9 mouse cellular contexts compared by ENCODE assay signal in genomic region chr13:112259398-112259797, GRCm38 (mm10). TPM values are rescaled to one million over a fixed set of nuclear protein-coding genes. Genes with fewer than 3 reads are reported as not detected.
A peak's percentile ranks its signal among the peaks of the same experiment; 100 is the strongest.
DNase-seq lines count a peak whose midpoint lies in the region; ATAC-seq lines count a peak whose summit lies in the region.
"Had no signal": no experiment of that assay in that cellular context is flagged by ENCODE, and none has a peak within 500 bp of the region (broad histone marks: within the 10 kb centered on the region; RNA-seq: fewer than 3 reads in every experiment).

No protein-coding gene starts in this region.

- 0 out of 2 replicates have a peak, but pooled peaks cover 2% of the 10 kb centered on the region for H3K4me1 ChIP-seq in hindbrain, embryonic 15.5 days (replicated peaks)
- H3K4me1 ChIP-seq: limb, embryonic 12.5 days had no signal

- H3K4me2 ChIP-seq in hindbrain, embryonic 15.5 days, result no peak overlapping the region
- H3K4me2 ChIP-seq: limb, embryonic 12.5 days had no signal

- H3K27me3 ChIP-seq in hindbrain, embryonic 15.5 days, result no peaks in the 10 kb centered on the region
- H3K27me3 ChIP-seq: limb, embryonic 12.5 days had no signal

- no peak overlapping the region for H3K4me3 ChIP-seq in hindbrain, embryonic 15.5 days
- H3K4me3 ChIP-seq: limb, embryonic 12.5 days had no signal

- 64% methylated on average over 2 of the region's 2 CpGs for WGBS in hindbrain, embryonic 15.5 days

- ATAC-seq in hindbrain, embryonic 15.5 days (ENCODE audit: low FRiP score, low read depth), result peak; percentile 93

- H3K9me3 ChIP-seq in hindbrain, embryonic 15.5 days, result no peaks in the 10 kb centered on the region
- H3K9me3 ChIP-seq: limb, embryonic 12.5 days had no signal

- DNase-seq in NIH3T3 (ENCODE audit: low read depth), result peak; percentile 61
- peak; percentile 47 for DNase-seq in cerebellum, adult 8-10 months
- peak; percentile 53 for DNase-seq in forelimb bud, embryonic 11.5 days (ENCODE audit: low read depth, low spot score)
- DNase-seq in layer of hippocampus, postnatal 25 days (ENCODE audit: extremely low spot score in 1 of 2, low spot score in 1 of 2), result peak; percentile 36 to 59
- DNase-seq in lung, postnatal 36 days, result peak; percentile 82
- peak; percentile 53 for DNase-seq in retina, postnatal 7 days (ENCODE audit: low read depth, low spot score)
- peak; percentile 68 to 72 for DNase-seq in thymus, postnatal 36 days

- H3K36me3 ChIP-seq in hindbrain, embryonic 15.5 days, result no peaks in the 10 kb centered on the region
- H3K36me3 ChIP-seq: limb, embryonic 12.5 days had no signal

- H3K27ac ChIP-seq in hindbrain, embryonic 15.5 days (replicated peaks), result no peak overlapping the region
- H3K27ac ChIP-seq: limb, embryonic 12.5 days had no signal

- no peak overlapping the region for H3K9ac ChIP-seq in hindbrain, embryonic 15.5 days
- H3K9ac ChIP-seq: limb, embryonic 12.5 days had no signal

RNA-seq across cellular contexts. Expression of gene Ankrd55, which starts 28.9 kb away (rescaled TPM):
- 10.1 and 10.3 TPM in 2 replicates for polyA plus RNA-seq in hindbrain, embryonic 15.5 days (2015; fragmentation: Nextera tagmentation; extraction: Ambion mirVana)
- 1 to 10 TPM; 3.5 to 4.3 TPM for total RNA-seq in layer of hippocampus, postnatal 25 days (2021)
